Mouse (Mus musculus) neural tube, embryonic 12.5 days (tissue): ENCODE results near the gene Miox. TPM values are rescaled to one million over a fixed set of nuclear protein-coding genes. Genes with fewer than 3 reads are reported as not detected.

Source experiments
- ATAC-seq: fragments of 200-750 bp; cut with Nextera tagmentation; 2 replicates; pipeline ENCODE4 v1.8.0; 2017; ENCODE audit warnings: low read depth, mild to moderate bottlenecking, moderate TSS enrichment, moderate library complexity; ENCODE audit not compliant: low FRiP score
- H3K27ac ChIP-seq: fragments of 300-500 bp; sonication (generic); 2 replicates; pipeline ENCODE4 v1.5.1; 2016
- H3K27me3 ChIP-seq: fragments of 300-500 bp; sonication (generic); replicated peaks from 2 replicates; pipeline ENCODE4 v1.6.1; 2016; ENCODE audit warnings: mild to moderate bottlenecking
- H3K36me3 ChIP-seq: fragments of 300-500 bp; sonication (generic); 2 replicates; pipeline ENCODE4 v1.6.1; 2016; ENCODE audit warnings: mild to moderate bottlenecking
- H3K4me1 ChIP-seq: fragments of 300-500 bp; sonication (generic); 2 replicates; pipeline ENCODE4 v1.6.1; 2016
- H3K4me2 ChIP-seq: fragments of 300-500 bp; sonication (generic); replicated peaks from 2 replicates; pipeline ENCODE4 v1.6.1; 2016; ENCODE audit warnings: mild to moderate bottlenecking
- H3K4me3 ChIP-seq: fragments of 300-500 bp; sonication (generic); 2 replicates; pipeline ENCODE4 v1.5.1; 2016
- H3K9ac ChIP-seq: fragments of 300-500 bp; sonication (generic); 2 replicates; pipeline ENCODE4 v1.6.1; 2016; ENCODE audit warnings: mild to moderate bottlenecking
- H3K9me3 ChIP-seq: fragments of 300-500 bp; sonication (generic); 2 replicates; pipeline ENCODE4 v1.6.1; 2016; ENCODE audit warnings: mild to moderate bottlenecking
- WGBS: fragments of 180-500 bp; shearing (Covaris S2); methylation state at CpG from one replicate; pipeline ENCODE4 v1.1.7; 2016; 5-methylcytosine and 5-hydroxymethylcytosine counted together
- polyA plus RNA-seq: library from polyadenylated mRNA; unstranded; fragments of >200 nt; fragmentation: Nextera tagmentation; extraction: Ambion mirVana; gene quantifications from 2 replicates; pipeline ENCODE4 v1.2.1, GENCODE M21; 2016

Gene Miox
- polyA plus RNA-seq, 1 experiment from 2014 or later: not detected

DNA sequence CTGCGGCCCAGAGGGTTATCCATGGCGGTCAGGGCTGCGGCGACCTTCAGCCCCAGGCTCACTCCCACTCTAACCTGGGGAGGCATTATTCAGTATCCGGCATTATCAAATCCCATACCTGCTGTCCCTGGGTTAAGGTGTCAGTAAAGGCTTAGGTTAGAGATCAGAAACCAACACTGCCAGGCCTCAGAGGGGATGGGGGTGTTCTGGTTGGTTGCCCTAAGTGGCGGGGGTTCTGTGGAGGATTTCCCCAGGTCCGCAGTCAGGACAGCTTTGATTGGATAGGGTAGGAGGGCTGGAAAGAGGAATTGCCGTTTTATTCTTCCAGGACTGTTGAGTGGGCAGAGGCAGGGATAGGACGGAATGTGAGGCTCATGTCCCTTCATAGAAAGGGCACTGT lies 40.1 kb downstream of the Miox start:
- ATAC-seq: no peak
- Histone ChIP-seq H3K36me3 (peaks cover 33% of the 10 kb centered on the region), H3K4me3 (peak overlapping the region; percentile 65), H3K27me3 (peaks cover 36% of the 10 kb centered on the region), H3K4me1 (peaks cover 23% of the 10 kb centered on the region), H3K27ac (no peak overlapping the region), H3K9me3 (no peaks in the 10 kb centered on the region), H3K9ac (peak overlapping the region; percentile 76), H3K4me2 (peak overlapping the region; percentile 82)
- 43% methylated on average over 9 of the region's 9 CpGs for WGBS

- WGBS: 95% methylated on average over 17 of the region's 17 CpGs
- peaks cover 27% of the 10 kb centered on the region for H3K4me1 ChIP-seq
- no peak for ATAC-seq
These were observed 40.8 kb downstream of the Miox start for GRCm38 (mm10) chr15:89374801-89375534.

GRCm38 (mm10) chr15:89376040-89376439 lies 41.8 kb downstream of the Miox start:
- ATAC-seq: no peak
- Histone ChIP-seq H3K9ac (no peak overlapping the region), H3K4me3 (no peak overlapping the region), H3K4me2 (no peak overlapping the region), H3K27me3 (peaks cover 46% of the 10 kb centered on the region), H3K27ac (no peak overlapping the region), H3K36me3 (peaks cover 16% of the 10 kb centered on the region), H3K4me1 (peaks cover 27% of the 10 kb centered on the region), H3K9me3 (no peaks in the 10 kb centered on the region)
- WGBS: 83% methylated on average over 7 of the region's 7 CpGs

More at GRCm38 (mm10) chr15:89374801-89375534, 40.8 kb downstream of the Miox start:
- no peak overlapping the region for H3K9ac ChIP-seq
- no peak overlapping the region for H3K4me2 ChIP-seq
- H3K27me3 ChIP-seq: peaks cover 41% of the 10 kb centered on the region
- no peaks in the 10 kb centered on the region for H3K9me3 ChIP-seq
- H3K36me3 ChIP-seq: peaks cover 27% of the 10 kb centered on the region
- no peak overlapping the region for H3K4me3 ChIP-seq
- H3K27ac ChIP-seq: no peak overlapping the region

GRCm38 (mm10) chr15:89376957-89377356 lies 42.8 kb downstream of the Miox start, which contains the start of gene Tymp:
Gene Tymp, minus strand, starts transcription at chr15:89377039.
- 20% methylated on average over 16 of the region's 16 CpGs for WGBS
- Histone ChIP-seq H3K4me3 (no peak within 1 kb of the TSS), H3K4me1 (peaks cover 27% of the 10 kb centered on the region), H3K27me3 (peaks cover 46% of the 10 kb centered on the region), H3K9me3 (no peaks in the 10 kb centered on the region), H3K27ac (no peak within 1 kb of the TSS), H3K4me2 (peak within 1 kb of the TSS; percentile 10; the same call in 1 of the 2 replicates), H3K36me3 (peaks cover 7% of the 10 kb centered on the region), H3K9ac (no peak within 1 kb of the TSS; the same call in 1 of the 2 replicates)
- no peak for ATAC-seq

DNA sequence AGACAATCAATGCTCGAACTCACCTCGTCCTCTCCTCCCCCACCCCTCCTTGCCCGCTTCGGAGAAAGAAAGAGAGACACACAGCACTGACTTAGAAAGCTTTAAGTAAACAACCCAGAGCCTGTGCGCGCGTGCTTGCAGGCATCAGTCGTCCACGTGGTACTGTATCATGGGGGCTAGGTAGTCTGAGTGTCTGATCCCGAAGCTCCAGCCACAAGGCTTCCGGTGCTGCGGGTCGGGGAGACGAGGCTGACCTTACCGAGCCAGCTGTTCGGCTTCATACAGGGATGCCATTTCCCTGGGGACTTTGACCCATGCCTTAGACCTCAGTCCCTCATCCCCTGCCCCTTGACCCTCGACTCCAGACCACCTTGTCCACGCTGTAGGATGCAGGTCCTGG lies 43.2 kb downstream of the Miox start:
- Histone ChIP-seq H3K4me1 (peaks cover 23% of the 10 kb centered on the region), H3K9me3 (no peaks in the 10 kb centered on the region), H3K36me3 (peaks cover 3% of the 10 kb centered on the region), H3K4me2 (peak overlapping the region; percentile 10; the same call in 1 of the 2 replicates), H3K9ac (no peak overlapping the region; the same call in 1 of the 2 replicates), H3K4me3 (no peak overlapping the region), H3K27me3 (peaks cover 46% of the 10 kb centered on the region), H3K27ac (no peak overlapping the region)
- no peak for ATAC-seq
- WGBS: 7% methylated on average over 18 of the region's 18 CpGs

GRCm38 (mm10) chr15:89377938-89378828 lies 44.0 kb downstream of the Miox start:
- Histone ChIP-seq H3K4me2 (peak overlapping the region; percentile 63), H3K27me3 (peaks cover 46% of the 10 kb centered on the region), H3K9ac (peak overlapping the region; percentile 40; the same call in 1 of the 2 replicates), H3K4me1 (peaks cover 15% of the 10 kb centered on the region), H3K36me3 (no peaks in the 10 kb centered on the region), H3K27ac (no peak overlapping the region), H3K9me3 (no peaks in the 10 kb centered on the region), H3K4me3 (peak overlapping the region; percentile 34)
- no peak for ATAC-seq
- WGBS: 11% methylated on average over 46 of the region's 46 CpGs

- Histone ChIP-seq H3K27me3 (peaks cover 46% of the 10 kb centered on the region), H3K27ac (no peak within 1 kb of the TSS), H3K4me1 (peaks cover 14% of the 10 kb centered on the region), H3K4me2 (peak within 1 kb of the TSS; percentile 63), H3K9ac (peak within 1 kb of the TSS; percentile 40; the same call in 1 of the 2 replicates), H3K4me3 (peak within 1 kb of the TSS; percentile 34), H3K9me3 (no peaks in the 10 kb centered on the region), H3K36me3 (no peaks in the 10 kb centered on the region)
- WGBS: under 1% methylated on average over 33 of the region's 33 CpGs
- no peak for ATAC-seq
These were observed 44.7 kb downstream of the Miox start, which contains the start of gene Odf3b for GRCm38 (mm10) chr15:89378831-89379401. Gene Odf3b, minus strand, starts transcription at chr15:89379282.

- no peak overlapping the region for H3K27ac ChIP-seq
- WGBS: 5% methylated on average over 10 of the region's 10 CpGs
- H3K4me2 ChIP-seq: peak overlapping the region; percentile 63
- peak overlapping the region; percentile 40; the same call in 1 of the 2 replicates for H3K9ac ChIP-seq
- no peaks in the 10 kb centered on the region for H3K9me3 ChIP-seq
- peak overlapping the region; percentile 34 for H3K4me3 ChIP-seq
- H3K36me3 ChIP-seq: no peaks in the 10 kb centered on the region
- peaks cover 46% of the 10 kb centered on the region for H3K27me3 ChIP-seq
- H3K4me1 ChIP-seq: peaks cover 14% of the 10 kb centered on the region
- ATAC-seq: no peak
These were observed 45.2 kb downstream of the Miox start for GRCm38 (mm10) chr15:89379429-89379828.

DNA sequence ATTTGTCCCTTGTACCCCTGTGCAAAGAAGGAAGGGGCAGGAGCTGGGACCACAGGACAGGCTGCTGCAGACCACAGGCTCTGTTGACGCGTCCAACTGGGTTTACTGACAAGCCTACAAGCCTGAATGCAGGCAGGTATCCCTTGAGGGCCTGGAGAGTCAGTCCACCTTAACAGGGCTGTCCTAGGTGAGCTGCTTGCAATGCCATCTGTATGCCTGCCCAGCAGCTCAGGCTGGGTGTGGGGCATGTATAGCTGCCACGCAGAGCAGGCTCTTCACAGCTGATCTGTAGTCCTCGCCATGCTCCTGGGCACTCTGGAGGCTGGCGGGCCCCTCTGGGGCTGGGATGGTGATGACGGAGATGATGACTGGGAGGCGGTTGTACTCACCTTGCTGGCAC lies 50.4 kb downstream of the Miox start, which contains the start of gene Klhdc7b:
Klhdc7b (plus strand) TSS at position 301 of the 400 bp plus-strand sequence.
- ATAC-seq: no peak
- H3K9me3 ChIP-seq: no peaks in the 10 kb centered on the region
- H3K4me3 ChIP-seq: no peak within 1 kb of the TSS
- no peaks in the 10 kb centered on the region for H3K36me3 ChIP-seq
- no peak within 1 kb of the TSS for H3K27ac ChIP-seq
- no peak within 1 kb of the TSS for H3K4me2 ChIP-seq
- H3K27me3 ChIP-seq: peaks cover 7% of the 10 kb centered on the region
- no peak within 1 kb of the TSS for H3K9ac ChIP-seq
- WGBS: 89% methylated on average over 7 of the region's 7 CpGs
- peaks cover under 1% of the 10 kb centered on the region; the same call in 1 of the 2 replicates for H3K4me1 ChIP-seq
